Mouse (Mus musculus) liver, embryonic 14.5 days (tissue): ENCODE results near the gene Myt1l. TPM values are rescaled to one million over a fixed set of nuclear protein-coding genes. Genes with fewer than 3 reads are reported as not detected.

Source experiments
- ATAC-seq: fragments of 200-750 bp; cut with Nextera tagmentation; 2 replicates; pipeline ENCODE4 v1.8.0; 2017; ENCODE audit warnings: moderate number of reproducible peaks, mild to moderate bottlenecking, moderate library complexity; ENCODE audit not compliant: insufficient read depth
- DNase-seq, 3 experiments: peaks; one replicate each; pipeline ENCODE4 v3.0.0-alpha.2; 2012 to 2013; ENCODE audit warnings: low read depth in 3 of 3, low spot score in 3 of 3
- H3K27ac ChIP-seq: fragments of 300-500 bp; sonication (generic); 2 replicates; pipeline ENCODE4 v1.5.1; 2014; ENCODE audit warnings: moderate library complexity, mild to moderate bottlenecking, control low read depth, inconsistent platforms
- H3K27me3 ChIP-seq: fragments of 300-500 bp; sonication (generic); 2 replicates; pipeline ENCODE4 v1.6.1; 2014; ENCODE audit warnings: mild to moderate bottlenecking, low read length, moderate library complexity; ENCODE audit not compliant: control insufficient read depth, insufficient read depth
- H3K36me3 ChIP-seq: fragments of 300-500 bp; sonication (generic); replicated peaks from 2 replicates; pipeline ENCODE4 v1.6.1; 2014; ENCODE audit warnings: low read depth; ENCODE audit not compliant: control insufficient read depth, insufficient read depth
- H3K4me1 ChIP-seq, 2 experiments: fragments of 200-500 bp in 1 of 2; fragments of 300-500 bp in 1 of 2; sonication (generic) in 1 of 2; replicated peaks; 2 replicates each; pipeline ENCODE4 v1.6.1; 2012 to 2014; ENCODE audit warnings: antibody characterized with exemption in 1 of 2, inconsistent platforms in 1 of 2, low read length in 1 of 2; ENCODE audit not compliant: control insufficient read depth in 2 of 2, insufficient read depth in 2 of 2
- H3K4me2 ChIP-seq: fragments of 300-500 bp; sonication (generic); 2 replicates; pipeline ENCODE4 v1.6.1; 2014; ENCODE audit warnings: low read depth, mild to moderate bottlenecking, control low read depth, moderate library complexity
- H3K4me3 ChIP-seq, 2 experiments: fragments of 200-500 bp in 1 of 2; fragments of 300-500 bp in 1 of 2; sonication (generic) in 1 of 2; 2 replicates each; pipeline ENCODE4 v1.5.1; 2012 to 2014; ENCODE audit warnings: low read depth in 2 of 2, low read length in 2 of 2, mild to moderate bottlenecking in 2 of 2, control low read depth in 1 of 2, inconsistent platforms in 1 of 2, moderate library complexity in 1 of 2; ENCODE audit not compliant: insufficient read depth in 1 of 2
- H3K9ac ChIP-seq: fragments of 300-500 bp; sonication (generic); replicated peaks from 2 replicates; pipeline ENCODE4 v1.6.1; 2014; ENCODE audit warnings: mild to moderate bottlenecking, control low read depth, moderate library complexity
- H3K9me3 ChIP-seq: fragments of 300-500 bp; sonication (generic); 2 replicates; pipeline ENCODE4 v1.6.1; 2016; ENCODE audit warnings: low read length, mixed read lengths; ENCODE audit not compliant: control insufficient read depth
- CTCF ChIP-seq: IDR thresholded peaks from 2 replicates; pipeline ENCODE4 v1.5.1; 2016; ENCODE audit warnings: antibody characterized with exemption, low read depth, control low read depth
- EP300 ChIP-seq: IDR thresholded peaks from 2 replicates; pipeline ENCODE4 v1.6.1; 2016; ENCODE audit warnings: antibody characterized with exemption, low read depth
- WGBS: fragments of 180-500 bp; shearing (Covaris S2); extraction: QIAGEN DNeasy Blood & Tissue Kit; methylation state at CpG from one replicate; pipeline ENCODE4 v1.1.7; 2014; ENCODE audit not compliant: insufficient replicate concordance; 5-methylcytosine and 5-hydroxymethylcytosine counted together
- polyA plus RNA-seq, 2 experiments: library from polyadenylated mRNA; depleted of rRNA in 1 of 2; stranded (reverse) in 1 of 2; unstranded in 1 of 2; fragments of >200 nt; fragmentation: Nextera tagmentation in 1 of 2; extraction: Ambion mirVana in 1 of 2; gene quantifications; 2 replicates each; pipeline versions ENCODE4 v1.2.1 to v1.2.3; 2012 to 2014

The Myt1l gene
- polyA plus RNA-seq, 2 experiments = not detected

- 55% methylated on average over 11 of the region's 11 CpGs for WGBS
- TF ChIP-seq CTCF (no peak), EP300 (no peak)
Observed at GRCm38 (mm10) chr12:29538456-29538855, 10.3 kb downstream of the Myt1l start.

GRCm38 (mm10) chr12:29539106-29539505 is 10.9 kb downstream of the Myt1l start:
- H3K4me3 ChIP-seq = no peak overlapping the region
- no peak overlapping the region for H3K4me2 ChIP-seq
- no peaks in the 10 kb centered on the region for H3K36me3 ChIP-seq
- DNase-seq = no peak
- no peak overlapping the region for H3K27ac ChIP-seq
- H3K9me3 ChIP-seq = no peaks in the 10 kb centered on the region
- WGBS = 24% methylated on average over 5 of the region's 5 CpGs
- peaks cover 4% of the 10 kb centered on the region; the same call in 1 of the 2 replicates for H3K27me3 ChIP-seq
- H3K4me1 ChIP-seq = no peaks in the 10 kb centered on the region
- no peak for ATAC-seq
- no peak overlapping the region for H3K9ac ChIP-seq
- TF ChIP-seq CTCF = no peak
- TF ChIP-seq EP300 = no peak

More at GRCm38 (mm10) chr12:29538456-29538855, 10.3 kb downstream of the Myt1l start:
- DNase-seq = no peak
- no peak overlapping the region for H3K4me3 ChIP-seq
- H3K36me3 ChIP-seq = no peaks in the 10 kb centered on the region
- no peak for ATAC-seq
- no peak overlapping the region for H3K27ac ChIP-seq
- peaks cover 4% of the 10 kb centered on the region; the same call in 1 of the 2 replicates for H3K27me3 ChIP-seq
- H3K9me3 ChIP-seq = no peaks in the 10 kb centered on the region
- no peak overlapping the region for H3K9ac ChIP-seq
- no peak overlapping the region for H3K4me2 ChIP-seq
- H3K4me1 ChIP-seq = no peaks in the 10 kb centered on the region

- Histone ChIP-seq H3K4me3 (no peak overlapping the region), H3K4me2 (no peak overlapping the region), H3K27ac (no peak overlapping the region), H3K4me1 (no peaks in the 10 kb centered on the region), H3K36me3 (no peaks in the 10 kb centered on the region), H3K9ac (no peak overlapping the region), H3K9me3 (no peaks in the 10 kb centered on the region), H3K27me3 (no peaks in the 10 kb centered on the region)
- ATAC-seq = no peak
- no peak for DNase-seq
- TF ChIP-seq CTCF = no peak
- TF ChIP-seq EP300 = no peak
- WGBS = 48% methylated on average over 5 of the region's 5 CpGs
Observed at GRCm38 (mm10) chr12:29540741-29541140, 12.6 kb downstream of the Myt1l start.

- no peak for ATAC-seq
- 28% methylated on average over 3 of the region's 3 CpGs for WGBS
- no peak for TF ChIP-seq CTCF
- TF ChIP-seq EP300 = no peak
- no peaks in the 10 kb centered on the region for H3K27me3 ChIP-seq
- no peak overlapping the region for H3K9ac ChIP-seq
- no peaks in the 10 kb centered on the region for H3K36me3 ChIP-seq
- no peaks in the 10 kb centered on the region for H3K9me3 ChIP-seq
- no peak overlapping the region for H3K4me2 ChIP-seq
- H3K4me3 ChIP-seq = no peak overlapping the region
- H3K27ac ChIP-seq = no peak overlapping the region
- DNase-seq = no peak
- H3K4me1 ChIP-seq = no peaks in the 10 kb centered on the region
Observed at GRCm38 (mm10) chr12:29546073-29546472, 17.9 kb downstream of the Myt1l start.

- H3K27me3 ChIP-seq = no peaks in the 10 kb centered on the region
- DNase-seq (no peak), ATAC-seq (no peak)
- no peaks in the 10 kb centered on the region for H3K4me1 ChIP-seq
- WGBS = 50% methylated on average over 5 of the region's 5 CpGs
- no peak overlapping the region for H3K27ac ChIP-seq
- no peak overlapping the region for H3K9ac ChIP-seq
- H3K9me3 ChIP-seq = no peaks in the 10 kb centered on the region
- no peaks in the 10 kb centered on the region for H3K36me3 ChIP-seq
- no peak overlapping the region for H3K4me2 ChIP-seq
- TF ChIP-seq CTCF = no peak
- no peak for TF ChIP-seq EP300
- no peak overlapping the region for H3K4me3 ChIP-seq
Observed at GRCm38 (mm10) chr12:29547112-29547511, 18.9 kb downstream of the Myt1l start.
